Mouse (Mus musculus) fat pad, adult 2 months (tissue): ENCODE data around the gene Gng7.

ENCODE experiments used
- DNase-seq: peaks from one replicate; pipeline ENCODE4 v3.0.0-alpha.2; 2011; ENCODE audit warnings: low read depth, low spot score; ENCODE audit errors: extremely low read depth

Gng7 gene

GRCm38 (mm10) chr10:80946684-80947437 is 67.9 kb downstream of the Gng7 start:
- no peak for DNase-seq

GRCm38 (mm10) chr10:80944231-80944630 is 70.5 kb downstream of the Gng7 start:
- DNase-seq = no peak

DNA sequence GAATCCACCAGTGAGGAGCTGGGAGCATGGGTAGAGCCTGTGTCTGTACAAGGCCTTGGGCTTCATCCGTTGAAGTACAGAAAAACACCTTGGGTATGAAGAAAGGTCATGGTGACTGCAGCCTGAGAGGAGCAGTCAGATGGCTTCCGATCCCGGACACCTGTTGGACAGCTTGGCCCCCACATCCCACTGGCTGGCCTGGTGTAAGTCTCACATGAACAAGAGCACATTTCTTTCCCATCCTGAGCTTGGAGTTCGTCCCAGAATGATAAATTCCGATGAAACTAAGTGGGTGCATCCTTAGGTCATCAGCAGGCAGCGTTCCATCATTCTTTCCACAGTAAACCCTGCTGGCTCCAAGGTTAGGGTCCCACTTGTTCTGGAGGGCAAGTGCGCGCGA is 71.0 kb downstream of the Gng7 start:
- DNase-seq = no peak

DNA sequence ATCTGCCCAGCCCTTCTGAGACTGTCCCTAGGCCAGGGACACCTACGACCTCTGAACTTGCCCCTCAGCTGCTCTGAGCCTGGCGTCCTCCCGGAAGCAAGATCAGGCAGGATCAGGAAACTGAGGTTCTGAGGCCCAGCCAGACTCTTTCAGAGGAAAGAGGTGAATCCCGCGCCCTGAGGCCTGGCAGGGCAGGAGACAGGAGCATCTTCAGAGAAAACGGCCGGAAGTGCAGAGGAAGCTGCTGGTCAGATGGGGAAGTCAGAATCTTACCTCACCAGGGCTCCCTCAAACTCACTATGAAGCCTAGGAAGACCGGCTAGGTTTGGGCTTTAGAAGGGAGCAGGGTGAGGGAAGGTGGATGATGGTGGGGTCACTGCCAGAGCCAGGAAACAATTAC is 71.8 kb downstream of the Gng7 start:
- DNase-seq = no peak

DNA sequence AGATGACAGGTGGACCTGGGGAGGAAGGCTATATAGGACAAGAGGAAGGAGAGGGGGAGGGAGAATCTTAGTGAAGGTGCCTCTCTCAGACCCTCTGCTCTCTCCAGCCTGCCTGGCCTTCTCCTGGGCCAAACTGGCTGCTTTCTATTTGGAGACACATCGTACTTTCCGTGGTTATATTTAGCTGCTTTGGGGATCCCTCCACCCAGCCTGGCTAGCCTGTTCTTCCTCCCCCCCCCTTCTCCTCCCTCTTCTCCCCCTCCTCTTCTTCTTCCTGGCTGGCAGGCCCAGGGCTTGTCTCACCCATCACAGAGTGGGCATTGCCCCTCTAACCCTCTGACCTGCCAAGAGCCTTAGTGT is 73.8 kb downstream of the Gng7 start:
- DNase-seq = no peak

DNA sequence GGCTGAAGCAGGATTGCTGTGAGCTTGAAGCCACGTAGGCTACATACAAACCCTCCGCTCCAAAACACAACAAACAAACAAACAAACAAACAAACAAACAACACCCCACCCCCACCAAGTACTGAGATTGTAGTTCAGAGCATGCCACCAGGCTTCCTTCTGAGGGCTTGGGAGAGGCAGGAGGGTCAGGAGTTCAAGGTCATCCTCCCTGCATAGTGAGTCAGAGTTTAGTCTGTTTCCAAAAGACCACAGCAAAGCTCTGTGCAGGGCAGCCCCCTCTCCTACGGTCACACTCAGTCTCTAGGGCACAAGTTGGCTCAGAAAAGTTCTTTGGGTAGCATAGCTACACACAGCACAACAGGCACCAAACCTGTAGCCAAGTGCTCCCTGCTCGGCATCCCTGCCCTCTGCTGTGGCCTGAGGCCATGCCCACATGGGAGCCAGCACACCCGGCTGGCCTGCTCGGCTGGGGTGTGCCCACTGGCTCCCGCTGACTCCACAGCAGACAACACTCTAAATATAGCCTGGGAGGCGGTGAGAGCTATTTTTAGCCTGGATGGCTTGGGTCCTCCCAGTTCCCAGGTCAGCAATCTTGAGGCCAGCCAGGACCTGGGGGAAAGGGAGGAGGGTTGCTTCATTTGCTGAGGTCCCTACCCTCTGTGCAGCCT is 74.3 kb downstream of the Gng7 start:
- no peak for DNase-seq

- DNase-seq = no peak
Observed at GRCm38 (mm10) chr10:80939671-80940070, 75.1 kb downstream of the Gng7 start.

DNA sequence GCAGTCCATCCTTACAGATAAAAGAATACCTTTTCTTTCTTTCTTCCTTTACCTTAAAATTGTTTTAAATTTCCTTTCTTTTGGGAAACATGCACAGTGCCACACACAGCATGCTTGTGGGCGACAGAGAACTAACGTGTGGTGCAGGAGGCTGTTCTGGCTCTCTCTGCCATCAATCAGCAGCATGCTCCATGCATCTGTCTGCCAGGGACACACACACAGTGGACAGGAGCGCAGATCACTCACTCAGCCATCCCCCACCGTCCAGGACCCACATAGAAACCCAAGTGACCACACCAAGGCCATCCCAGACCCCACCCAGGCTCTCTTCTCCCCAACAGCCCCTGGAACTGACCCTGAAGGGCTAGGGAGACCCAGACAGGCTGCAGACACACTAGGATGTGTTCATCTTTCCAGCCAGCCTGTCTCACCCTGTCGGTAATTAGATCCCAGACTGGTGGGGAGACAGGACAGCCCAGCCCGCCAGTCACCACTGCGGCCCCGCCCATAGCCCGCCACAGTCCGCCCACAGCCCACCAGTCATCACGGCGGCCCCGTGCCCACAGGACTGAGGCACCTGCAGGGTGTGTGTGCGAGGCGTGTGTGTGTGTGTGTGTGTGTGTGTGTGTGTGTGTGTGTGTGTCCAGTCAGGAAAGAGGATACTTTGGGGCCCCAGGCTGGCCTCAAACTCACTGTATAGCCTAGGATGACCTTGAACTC is 75.8 kb downstream of the Gng7 start:
- no peak for DNase-seq

DNA sequence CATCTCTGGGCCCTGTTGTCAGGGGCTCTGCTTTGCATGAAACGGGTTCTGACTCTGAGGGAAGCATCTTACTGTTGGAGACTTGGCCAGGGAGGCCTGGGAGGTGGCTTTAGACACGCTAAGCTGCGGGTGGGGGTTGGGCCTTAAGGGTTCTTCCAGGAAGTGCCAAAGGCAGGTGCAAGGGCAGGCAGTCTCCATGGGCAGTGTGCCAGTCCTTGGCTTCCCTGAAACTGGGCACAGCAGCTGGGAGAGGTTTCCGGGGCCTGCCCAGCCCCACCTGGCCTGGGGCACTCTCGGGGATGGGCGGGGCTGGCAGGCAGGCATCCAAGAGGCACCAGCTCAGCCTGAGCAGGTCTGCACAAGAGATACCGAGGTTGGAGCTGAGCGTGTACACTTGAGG is 77.1 kb downstream of the Gng7 start:
- DNase-seq = no peak

- DNase-seq = no peak
Observed at GRCm38 (mm10) chr10:80936810-80937164, 78.0 kb downstream of the Gng7 start.

DNA sequence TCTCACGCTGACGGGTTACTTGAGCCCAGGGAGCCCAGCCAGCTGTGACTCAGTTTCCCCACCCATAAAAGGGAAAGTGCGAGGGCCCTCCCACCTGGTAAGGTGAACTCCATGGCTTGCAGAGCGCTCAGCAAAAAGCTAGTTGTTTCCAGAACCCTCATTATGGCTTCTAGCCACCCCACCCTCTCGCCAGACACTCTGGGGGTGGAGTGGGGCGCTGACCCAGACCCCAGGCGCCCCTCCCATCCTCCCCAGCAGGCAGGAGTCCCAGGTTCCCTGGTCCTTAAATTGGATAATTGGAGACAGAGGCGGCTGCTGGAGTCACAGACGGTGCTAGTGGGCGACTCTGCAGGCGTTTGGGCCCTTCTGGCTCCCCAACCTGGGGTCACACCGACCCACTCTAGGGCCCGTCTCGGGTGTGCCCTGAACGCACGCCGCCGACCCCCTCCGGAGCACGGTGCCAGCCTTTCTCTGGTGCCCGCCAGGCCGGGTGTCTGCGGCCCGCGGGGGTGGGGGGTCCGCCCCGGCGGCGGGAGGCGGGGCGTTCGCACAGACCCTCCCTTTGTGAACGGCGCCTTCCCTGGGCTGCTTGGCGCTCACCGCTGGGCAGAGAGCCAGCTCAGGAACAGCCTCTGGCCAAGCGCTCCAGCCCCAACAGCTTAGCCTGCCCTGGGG is 78.5 kb downstream of the Gng7 start:
- DNase-seq = no peak

GRCm38 (mm10) chr10:80935698-80936097 is 79.0 kb downstream of the Gng7 start:
- DNase-seq = no peak

DNA sequence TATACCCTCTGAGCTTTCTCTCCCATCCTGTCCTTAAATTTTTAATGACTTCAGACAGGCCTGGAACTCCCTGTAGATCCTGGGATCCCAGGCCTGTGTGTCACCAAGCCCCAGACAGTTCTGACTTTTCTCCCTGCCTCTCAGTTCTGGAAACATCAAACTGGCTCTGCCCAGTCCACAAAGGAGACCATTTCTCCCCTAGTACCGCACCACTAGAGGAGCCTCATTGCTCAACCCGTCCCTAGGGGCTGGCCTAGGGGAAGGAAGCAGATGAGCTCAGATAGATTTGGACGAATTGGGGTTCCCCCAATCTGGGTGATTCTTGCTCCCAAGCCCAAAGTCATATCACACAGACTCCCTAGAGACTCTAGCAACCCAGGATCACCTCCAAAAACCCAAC is 79.5 kb downstream of the Gng7 start:
- no peak for DNase-seq

- DNase-seq = no peak
Observed at GRCm38 (mm10) chr10:80934136-80934985, 80.4 kb downstream of the Gng7 start.

DNA sequence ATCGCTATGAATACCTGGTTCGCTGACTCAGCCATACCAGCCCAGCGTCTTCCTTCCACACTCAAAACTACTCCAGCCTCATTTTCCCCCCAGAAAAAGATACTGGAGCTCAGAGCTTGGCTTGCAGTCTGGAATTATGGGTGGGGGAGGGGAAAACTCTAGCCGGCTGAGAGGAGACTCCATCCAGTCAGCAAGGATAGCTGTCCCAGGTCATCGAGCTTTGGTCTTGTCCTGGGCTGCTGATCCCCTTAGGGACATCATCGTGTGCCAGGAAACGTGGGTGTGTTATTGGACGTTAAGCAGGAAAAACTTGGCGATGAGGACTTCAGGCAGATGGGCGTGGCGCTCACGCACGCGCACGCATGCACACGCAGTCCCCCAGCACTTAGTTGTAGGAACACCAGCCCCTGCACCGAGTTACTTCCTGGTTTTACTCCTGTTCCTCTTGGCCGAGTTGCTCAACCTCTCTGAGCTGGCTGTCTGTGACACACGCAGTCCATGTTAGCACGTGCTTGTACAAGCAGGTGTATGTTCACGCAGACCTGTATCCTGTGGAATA is 81.2 kb downstream of the Gng7 start:
- DNase-seq = peak; percentile 73

DNA sequence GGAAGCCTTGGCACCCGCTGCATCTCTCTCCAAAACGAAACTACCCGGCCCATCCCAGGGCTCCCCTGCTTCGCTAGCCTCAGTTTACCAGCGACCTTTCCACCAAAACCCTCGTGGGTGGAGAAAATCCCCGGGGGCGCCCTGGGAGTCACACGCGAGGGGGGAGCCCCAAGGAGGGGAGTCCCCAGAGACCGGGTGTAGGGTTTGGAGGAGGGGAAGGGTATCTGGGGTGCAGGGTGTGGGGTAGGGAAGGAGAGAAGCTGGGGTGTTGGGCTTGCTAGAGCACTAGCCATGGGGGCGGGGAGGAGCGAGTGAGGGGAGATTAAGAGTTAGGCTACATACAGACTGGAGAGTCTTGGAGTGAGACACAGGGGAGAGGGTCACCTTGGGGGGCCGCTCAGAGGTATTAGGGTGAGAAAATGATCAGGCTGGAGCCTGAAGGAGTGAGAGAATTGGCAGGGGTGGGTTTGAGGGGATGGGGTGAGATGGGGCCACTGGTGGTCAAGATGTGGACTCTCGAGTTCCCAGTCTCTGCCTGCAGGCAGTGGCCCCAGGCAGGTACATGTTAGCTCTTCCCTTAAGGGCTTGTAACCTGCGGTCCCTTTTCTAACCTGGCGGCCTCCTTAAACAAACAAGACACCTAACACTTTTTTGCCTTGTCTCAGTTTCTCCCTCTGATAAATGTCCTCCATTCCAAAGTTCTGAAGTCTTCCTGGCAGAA is 81.9 kb downstream of the Gng7 start:
- no peak for DNase-seq

DNA sequence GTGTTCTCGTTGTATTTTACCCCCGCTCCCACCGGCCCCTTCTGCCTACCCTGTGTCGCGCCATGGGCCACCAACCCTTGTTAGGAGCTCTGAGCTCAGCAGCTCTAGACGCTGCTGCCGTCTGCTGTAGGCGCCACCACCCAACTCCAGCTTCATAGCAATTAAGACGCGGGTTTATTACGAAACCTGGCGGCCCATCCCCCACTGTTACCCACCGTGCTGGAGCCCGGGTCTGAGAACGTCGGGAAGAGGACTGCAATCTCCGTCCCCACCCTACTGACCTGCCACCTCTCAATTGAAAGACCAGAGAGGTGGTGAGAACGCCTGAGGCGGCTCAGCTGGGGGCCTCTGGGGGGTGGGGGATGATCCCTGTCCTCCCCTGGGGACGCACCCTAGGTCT is 82.5 kb downstream of the Gng7 start:
- DNase-seq = no peak

DNA sequence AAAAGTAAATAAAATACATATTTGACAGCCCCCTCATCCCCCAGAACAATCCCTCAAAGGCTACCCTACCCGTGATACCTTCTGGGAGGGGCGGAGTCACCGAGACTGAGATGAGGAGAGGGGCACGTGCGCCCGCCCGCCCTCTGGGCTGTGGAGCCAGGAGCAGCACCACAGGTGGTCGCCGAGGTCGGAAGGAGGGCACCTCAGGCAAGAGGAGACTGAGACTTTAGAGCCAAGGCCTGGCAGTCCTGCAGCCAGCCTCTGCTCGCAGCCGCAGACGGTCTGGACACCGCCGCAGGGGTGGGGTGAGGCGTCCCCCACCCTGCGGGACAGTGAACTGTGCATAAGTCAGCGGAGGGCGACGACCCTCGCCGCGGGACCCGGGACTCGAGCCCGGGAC is 83.0 kb downstream of the Gng7 start:
- DNase-seq = no peak

GRCm38 (mm10) chr10:80931153-80931671 is 83.5 kb downstream of the Gng7 start:
- no peak for DNase-seq
